Mouse (Mus musculus): ENCODE measurements around the gene Ctsw.

The Ctsw gene

DNA sequence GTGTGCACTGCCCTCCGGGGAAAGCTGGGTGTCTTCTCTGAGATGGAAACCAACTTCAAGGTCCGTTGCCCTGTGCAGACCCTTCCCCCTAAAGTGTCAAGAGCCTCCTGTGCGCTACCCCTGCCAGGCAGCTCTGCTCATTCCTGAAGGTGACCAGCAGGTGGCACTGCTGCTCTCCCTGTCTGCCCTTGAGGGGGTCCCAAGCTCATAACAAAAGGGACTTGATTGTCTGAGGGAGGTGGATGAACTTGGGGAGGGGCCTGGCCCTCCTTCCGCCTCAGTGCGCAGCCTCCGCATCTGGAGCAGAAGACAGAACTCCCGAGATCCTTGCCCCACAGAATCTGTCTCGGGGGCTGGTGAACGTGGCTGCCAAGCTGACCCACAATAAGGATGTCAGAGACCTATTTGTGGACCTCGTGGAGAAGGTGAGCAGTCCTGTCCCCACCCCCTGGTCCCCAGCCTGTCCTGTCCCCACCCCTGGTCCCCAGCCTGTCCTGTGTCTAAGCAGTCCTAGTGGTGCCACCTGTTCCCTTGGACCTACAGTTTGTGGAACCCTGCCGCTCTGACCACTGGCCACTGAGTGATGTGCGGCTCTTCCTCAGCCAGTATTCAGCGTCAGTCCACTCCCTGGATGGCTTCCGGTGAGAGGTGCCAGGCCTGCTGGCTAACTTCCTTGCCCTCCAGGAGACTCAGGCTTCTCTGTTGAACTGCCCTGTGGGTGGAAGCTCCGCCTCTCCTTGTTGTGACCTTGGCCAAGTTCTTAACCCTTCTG lies 4.3 kb downstream of the Ctsw start:
- peak; percentile 92 for DNase-seq (ENCODE audit: low read depth, low spot score)

DNA sequence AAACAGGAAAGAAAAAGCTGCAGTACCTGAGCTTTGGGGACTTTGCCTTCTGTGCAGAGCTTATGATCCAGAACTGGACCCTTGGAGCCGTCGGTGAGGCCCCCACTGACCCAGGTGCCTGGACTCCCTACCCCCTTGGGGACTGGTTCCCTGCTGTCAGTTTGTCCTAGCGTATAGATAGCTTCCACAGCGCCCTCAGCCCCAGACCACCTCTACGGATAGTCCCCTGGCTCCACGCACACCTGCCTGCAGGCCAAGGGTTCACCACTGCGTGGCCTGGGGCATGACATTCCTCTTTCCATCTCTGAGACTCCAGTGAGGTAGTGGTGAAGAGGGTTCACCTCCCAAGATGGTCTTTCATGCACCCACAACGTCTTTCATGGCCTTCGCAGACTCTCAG lies 5.1 kb downstream of the Ctsw start:
- no peak for DNase-seq (ENCODE audit: low read depth, low spot score)

DNA sequence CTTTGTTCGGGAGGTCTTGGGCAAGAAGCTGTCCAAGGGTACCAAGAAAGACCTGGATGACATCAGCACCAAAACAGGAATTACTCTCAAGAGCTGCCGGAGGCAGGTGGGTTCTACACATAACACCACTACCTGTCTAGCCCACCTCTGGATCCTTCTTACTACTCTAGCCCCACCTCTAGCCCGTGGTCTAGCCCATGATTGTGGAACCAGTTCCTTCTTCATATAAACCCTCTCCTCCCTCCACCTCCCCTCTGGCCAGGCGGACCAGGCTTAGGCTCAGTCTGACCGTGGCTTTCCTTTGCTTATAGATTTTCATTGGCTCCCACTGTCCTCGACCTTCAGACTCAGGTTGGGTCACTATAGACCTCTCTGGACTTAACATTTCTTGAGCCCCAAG lies 6.9 kb downstream of the Ctsw start:
- no peak for DNase-seq (ENCODE audit: low read depth, low spot score)

DNA sequence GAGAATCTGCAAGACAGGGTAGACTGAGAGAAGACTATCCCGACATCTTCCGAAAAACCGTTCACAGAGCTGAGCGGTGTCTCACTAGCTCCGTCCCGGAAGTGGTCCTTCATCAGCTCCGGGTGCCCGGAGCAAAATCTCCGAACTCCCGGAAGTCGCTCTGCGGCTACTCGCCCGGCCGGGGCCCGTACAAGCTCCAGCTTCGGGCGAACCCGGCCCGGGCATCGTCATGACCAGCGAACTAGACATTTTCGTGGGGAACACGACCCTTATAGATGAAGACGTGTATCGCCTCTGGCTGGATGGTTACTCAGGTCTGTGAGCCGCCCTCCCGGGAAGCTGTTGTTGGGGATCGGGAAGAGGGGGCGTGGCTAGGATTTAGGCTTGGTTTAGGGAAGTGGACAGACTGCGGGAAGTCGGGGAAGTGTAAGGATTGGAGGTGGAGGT lies 7.8 kb downstream of the Ctsw start, which contains the start of gene Fibp:
Gene Fibp, plus strand, starts transcription at position 151 of the 447 bp plus-strand sequence.
- peak; percentile 91 for DNase-seq (ENCODE audit: low read depth, low spot score)

DNA sequence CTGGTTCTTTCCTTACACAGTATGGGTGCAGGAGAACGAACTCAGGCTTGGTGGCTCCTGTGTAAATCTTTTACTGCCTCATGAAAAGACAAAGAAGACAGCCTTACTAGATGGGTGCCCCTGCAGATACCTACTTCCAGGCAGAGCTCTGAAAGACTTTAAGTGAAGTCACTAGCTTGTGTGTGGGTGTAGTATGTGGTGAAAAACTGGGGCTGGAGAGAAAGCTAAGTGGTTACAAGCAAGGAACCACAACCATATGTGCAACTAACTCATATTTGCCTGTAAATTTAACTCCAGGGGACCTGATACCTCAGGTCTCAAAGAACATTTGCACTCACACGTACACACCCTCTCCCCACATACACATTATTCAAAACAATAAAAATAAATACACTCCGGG lies 8.4 kb downstream of the Ctsw start:
- no peak for DNase-seq (ENCODE audit: low read depth, low spot score)

DNA sequence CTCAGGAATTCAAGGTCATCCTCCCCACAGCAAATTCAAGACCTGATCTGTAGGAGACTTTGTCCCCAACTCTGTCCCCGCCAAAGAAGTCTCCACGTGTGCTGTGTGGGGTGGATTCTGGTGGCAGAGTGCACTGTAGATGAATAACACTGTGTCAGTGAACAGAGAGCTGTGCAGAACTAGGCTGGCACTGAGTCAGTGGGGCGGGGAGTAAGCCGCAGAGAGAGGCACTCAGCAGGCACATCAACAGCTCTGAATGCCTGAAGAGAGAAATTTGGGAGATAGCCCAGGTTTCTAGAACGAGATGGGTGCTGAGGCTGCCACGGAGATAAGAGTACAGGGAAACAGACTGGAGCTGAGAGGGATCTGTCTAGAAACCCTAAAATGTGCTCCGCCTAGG lies 9.3 kb downstream of the Ctsw start:
- no peak for DNase-seq (ENCODE audit: low read depth, low spot score)

DNA sequence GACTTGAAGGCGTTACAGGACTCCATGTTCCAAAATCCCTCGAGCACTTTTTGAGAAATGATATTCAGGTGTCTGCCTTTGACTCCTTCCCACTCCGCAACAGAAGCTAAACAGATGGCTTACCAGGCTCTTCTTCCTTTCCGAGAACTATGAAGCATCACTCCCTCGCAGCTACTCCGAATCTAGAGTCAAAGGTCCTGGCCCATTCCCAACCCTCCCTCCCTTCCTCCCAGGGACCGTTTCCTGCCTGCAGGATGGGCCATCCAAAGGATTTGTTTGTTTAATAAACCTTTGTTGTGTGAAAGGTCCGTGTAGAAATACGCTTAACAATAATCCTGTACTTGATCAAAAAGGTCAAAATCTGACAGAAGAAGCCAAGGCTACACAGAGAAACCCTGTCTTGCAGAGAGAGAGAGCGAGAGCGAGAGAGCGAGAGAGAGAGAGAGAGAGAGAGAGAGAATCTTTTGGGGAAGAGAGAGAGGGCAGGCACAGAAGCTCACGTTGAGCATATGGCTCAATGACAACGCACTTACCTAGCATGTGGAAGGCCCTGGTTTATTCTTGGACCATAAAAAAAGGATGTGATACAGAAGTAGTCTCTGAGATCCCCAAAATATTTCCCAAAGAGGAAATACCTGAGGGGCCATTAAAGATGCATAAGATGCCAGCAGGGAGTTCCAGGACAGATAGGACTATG lies 10.4 kb downstream of the Ctsw start, which contains the start of gene Ccdc85b:
Gene Ccdc85b, minus strand, starts transcription at position 149 of the 697 bp plus-strand sequence.
- no peak for DNase-seq (ENCODE audit: low read depth, low spot score)

DNA sequence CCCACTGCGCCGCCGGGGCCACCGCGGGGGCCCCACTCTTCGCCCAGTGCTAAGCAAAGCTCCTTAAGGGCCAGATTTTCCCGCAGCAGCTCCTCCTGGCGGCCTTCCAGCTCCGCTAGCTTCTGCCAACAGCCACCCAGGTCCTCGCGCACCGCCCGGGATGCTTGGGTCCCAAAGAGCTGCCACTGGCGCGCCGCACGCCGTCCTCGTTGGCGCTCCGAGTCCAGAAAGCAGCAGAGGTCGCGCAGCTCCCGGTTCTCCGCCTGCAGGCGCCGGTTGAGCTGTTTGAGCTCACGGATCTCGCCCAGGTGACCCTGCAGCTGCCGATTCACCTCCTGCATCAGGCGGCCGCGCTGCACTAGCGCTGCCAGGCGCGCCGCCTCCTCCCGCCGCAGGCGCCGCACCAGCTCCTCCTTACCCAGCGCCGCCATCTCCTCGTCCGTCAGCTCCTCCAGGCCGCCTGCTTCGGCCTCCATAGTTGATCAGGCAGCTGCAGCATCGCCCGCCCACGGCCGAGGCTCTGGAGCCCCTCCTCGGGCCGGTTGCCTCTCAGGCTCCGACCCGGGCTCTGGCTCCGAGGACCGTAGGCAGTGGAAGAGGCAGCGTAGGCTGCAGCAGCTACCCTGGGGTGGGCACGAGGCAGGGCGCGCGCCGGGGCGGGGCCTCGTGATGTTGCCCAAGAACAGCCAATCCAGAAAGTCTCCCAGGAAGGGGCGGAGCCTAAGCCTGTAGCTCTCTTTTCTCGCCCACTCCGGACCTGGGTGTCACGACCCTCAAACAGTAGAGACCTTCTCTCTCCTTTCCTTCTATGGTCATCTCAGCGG lies 11.2 kb downstream of the Ctsw start:
- peak; percentile 96 for DNase-seq (ENCODE audit: low read depth, low spot score)

DNA sequence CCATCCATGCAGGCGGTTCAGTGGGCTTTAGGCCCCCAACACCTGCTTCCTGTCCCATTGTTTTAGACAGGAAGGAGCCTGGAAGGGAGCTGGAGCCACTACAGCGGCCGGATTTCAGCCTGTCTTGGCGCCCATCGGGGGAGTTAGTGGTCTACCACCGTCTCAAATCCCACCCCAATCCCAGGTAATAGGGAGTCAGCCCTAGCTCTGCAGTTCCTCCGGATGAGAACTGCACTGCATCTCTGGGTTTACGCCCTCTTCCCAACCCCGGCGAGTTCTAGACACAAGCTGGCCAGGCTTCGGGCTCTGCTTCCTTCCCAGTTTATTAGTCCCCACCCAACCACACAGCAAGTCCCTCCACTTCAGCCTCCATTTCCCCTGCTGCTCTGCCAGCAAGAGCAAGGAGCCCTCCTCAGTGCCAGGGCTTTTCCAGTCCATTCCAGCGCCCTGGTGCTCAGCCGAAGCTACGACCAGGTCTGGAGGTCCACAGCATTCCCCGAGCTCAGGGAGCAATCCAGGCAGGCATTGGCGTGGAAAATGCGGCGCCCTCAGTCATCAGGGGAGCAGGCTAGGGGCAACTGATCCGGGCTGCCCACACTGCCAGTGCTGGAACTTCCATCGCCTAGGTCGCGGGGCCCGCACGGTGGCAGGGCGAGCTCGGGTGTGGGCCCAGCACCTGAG lies 11.9 kb downstream of the Ctsw start:
- DNase-seq (ENCODE audit: low read depth, low spot score): peak; percentile 43

DNA sequence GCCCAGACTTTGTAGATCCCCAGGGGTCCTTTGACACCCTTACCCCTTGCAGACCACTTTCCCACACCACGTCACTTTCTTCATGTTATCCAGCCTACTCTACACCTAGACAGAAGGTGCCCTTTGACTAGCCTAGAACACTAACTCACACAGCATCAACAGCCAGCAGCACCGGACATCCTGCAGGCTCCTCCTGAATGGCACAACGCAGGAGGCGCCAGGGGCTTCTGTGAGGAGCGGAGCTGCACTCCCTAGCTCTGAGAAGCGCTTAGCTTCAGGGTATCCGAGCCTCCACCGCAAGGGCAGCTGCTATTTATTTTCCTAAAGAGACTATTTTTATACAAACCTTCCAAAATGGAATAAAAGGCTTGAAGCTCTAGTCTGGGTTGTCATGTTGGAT lies 12.7 kb downstream of the Ctsw start:
- no peak for DNase-seq (ENCODE audit: low read depth, low spot score)

DNA sequence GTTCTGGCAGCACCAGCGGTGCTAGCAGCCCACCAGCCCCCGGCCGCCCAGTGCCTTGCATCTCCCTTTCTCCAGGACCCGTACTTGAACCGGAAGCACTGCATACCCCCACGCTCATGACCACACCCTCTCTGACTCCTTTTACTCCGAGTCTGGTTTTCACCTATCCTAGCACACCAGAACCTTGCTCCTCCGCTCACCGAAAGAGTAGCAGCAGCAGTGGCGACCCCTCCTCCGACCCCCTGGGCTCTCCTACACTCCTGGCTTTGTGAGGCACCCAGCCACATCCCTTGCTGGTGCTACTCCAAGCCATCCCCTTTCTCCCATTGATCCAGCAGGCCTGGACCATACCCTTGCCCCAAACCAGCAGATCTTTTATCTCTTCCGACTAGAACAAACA lies 13.3 kb downstream of the Ctsw start:
- peak; percentile 27 for DNase-seq (ENCODE audit: low read depth, low spot score)

DNA sequence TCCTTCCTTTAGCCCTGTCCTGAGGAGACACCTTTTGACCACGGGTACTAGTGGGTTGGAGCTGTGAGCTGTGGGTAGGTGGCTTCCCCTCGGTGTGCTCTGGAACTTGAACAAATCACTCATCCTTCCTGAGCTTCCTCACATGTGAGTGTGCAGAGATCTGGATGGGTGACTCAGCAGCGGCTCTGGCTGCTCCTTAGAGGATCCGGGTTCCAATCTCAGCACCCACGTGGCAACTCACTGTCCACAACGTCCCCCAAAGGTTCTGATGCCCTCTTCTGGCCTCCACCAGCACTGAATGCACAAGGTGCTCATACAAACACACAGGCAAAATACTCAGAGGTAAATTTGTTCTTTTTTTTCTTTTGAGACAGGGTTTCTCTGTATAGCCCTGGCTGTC lies 16.5 kb downstream of the Ctsw start:
- no peak for DNase-seq (ENCODE audit: low read depth, low spot score)

DNA sequence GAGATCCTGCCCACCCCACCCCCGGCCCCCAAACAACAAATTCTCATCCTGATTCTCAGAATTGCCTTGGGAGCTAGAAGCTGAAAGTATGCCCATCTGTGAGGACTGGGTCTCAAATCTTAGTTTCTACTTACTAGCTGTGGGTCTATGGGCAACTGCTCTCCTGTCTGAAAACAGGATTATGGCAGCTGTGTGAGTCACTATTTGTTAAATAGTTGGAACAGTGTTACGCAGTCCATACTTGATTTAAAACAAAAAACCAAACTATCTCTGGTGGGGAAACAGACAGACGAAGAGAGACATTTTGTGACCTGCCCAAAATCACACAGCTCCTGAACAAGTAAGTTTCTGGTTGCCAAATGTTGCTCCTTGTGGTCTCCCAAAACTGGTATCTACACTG lies 18.6 kb downstream of the Ctsw start:
- no peak for DNase-seq (ENCODE audit: low read depth, low spot score)

DNA sequence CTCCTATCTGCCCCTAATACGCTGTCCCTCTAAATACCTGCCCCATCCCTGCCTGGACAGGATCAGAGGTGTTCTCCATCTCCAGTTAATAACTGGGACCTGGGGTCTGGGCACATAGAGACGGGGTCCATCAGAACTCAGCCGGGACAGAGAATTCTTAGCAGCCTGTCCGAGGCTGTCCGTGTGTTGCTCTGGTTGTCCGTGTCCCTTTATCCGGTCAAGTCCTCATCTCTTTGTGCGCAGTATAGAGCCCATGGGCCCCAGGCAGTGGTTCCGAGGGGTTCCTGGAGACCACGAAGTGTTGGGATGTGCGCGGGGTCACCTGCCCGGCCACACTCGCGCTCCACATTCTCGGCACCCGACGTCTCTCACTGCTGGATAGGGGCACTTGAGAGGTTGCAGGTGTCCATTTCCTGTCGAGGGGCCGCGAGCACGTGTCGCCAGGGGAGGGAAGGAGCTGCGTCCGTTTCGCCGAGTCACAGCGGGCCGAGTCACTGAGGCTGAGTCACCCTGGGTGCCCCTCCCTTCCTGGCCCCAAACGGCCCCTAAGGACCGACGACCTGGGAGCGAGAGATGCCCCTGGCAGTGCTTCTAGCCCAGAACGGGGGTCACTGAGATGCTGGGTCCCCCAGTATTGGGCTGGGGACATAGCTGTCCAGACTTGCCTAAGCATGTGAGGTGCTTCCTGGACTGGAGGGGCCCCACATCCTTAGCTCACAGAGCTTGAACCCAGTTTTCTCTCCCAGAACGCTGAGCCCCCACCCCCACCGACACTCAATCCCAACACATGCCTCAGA lies 19.8 kb downstream of the Ctsw start:
- no peak for DNase-seq (ENCODE audit: low read depth, low spot score)

DNA sequence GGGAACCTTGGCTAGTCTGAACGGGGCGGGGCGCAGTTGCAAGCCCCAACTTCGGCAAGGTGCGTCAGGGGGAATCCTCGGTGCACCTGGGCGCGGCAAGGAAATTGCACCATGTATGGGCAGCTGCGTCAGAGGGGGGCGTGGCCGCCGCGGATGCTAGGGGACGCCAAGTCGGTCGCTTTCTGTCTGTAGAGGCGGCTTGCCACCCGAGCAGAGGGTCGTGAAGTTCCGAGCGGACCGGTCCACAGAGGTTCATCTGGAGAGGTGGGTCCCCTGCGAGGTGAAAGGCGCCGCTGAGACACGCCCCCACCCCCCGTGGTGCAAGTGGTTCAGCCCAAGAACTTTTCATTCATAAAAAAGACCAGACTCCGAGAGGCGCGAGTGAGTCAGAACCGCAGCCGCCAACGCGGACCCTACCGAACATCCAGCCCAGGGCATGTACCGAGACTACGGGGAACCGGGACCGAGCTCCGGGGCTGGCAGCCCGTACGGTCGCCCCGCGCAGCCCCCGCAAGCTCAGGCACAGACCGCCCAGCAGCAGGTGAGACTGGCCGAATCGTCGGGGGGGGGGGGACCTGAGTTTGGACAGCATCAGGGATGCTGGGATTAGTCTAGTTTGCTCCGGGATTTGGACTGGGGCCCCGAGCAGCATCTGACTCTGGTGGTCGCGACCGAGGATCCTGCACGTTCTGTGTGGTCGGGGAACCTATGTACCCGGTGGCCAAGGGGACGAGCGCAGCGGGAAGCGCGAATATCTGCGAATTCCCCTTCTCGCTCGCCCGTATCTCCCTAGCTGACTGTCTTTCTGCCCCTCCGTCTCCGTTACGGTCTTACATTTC lies 20.6 kb downstream of the Ctsw start, which contains the start of gene Fosl1:
Gene Fosl1, plus strand, starts transcription at position 33 of the 839 bp plus-strand sequence.
- DNase-seq (ENCODE audit: low read depth, low spot score): peak; percentile 86

DNA sequence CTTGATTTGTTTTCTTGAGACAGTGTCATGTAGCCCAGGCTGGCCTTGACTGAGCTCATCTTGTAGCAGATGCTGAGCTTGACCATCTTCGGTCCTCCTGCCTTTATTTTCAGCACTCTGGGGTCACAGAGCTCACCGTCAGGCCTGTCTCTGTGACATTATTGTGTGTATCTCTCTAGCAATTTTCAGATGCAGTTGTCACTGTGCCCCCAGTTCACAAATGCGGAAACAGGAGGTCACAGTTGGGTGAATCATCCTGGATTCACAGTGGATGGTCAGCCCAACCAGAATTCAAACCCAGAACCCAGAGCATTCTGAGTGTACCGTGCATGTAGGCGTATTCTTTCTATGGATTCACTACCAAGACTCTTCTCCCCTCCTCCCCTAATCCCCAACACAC lies 22.6 kb downstream of the Ctsw start:
- DNase-seq (ENCODE audit: low read depth, low spot score): no peak

DNA sequence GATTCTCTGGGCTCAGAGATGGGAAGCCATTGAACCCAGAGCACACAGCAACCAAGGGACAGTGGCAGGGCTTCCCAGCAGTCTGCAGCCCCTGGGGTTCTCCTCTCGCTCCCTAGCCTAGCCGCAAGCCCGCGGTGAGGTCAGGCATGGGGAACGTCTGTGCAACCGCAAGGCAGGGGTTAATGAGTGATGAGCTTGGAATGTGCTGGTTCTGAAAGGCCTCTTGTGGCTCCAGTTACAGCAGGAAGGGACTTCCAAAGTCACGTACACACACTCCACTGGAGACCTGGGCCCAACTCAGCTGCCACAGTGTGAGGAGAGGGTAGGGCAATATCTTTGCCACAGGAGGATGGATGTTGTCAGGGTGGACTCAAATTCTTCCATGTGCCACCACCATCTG lies 23.4 kb downstream of the Ctsw start:
- DNase-seq (ENCODE audit: low read depth, low spot score): no peak

DNA sequence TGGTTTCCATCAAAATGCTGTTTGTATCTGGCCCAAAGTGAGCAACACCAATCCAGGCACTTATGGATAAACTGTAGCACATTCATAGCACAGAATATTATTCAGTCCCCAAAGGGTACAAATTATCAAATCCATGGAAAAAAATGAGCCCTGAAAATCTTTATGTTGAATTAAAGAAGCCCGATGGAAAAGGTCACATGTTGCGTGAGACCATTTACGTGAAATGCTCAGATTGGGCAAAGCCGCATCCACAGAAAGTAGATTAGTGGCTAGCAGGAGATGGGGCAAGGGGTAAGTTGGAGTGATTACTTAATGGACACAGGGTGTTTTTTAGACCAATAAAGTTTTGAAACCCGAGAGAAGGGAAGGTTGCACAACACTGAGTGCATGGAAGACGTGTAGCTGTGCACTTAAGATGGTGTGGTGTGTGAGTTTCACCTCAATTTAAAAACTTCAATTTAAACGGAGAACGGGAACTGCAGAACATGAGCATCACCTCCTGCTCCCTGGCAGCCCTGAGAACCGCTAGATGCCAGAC lies 23.9 kb downstream of the Ctsw start:
- DNase-seq (ENCODE audit: low read depth, low spot score): no peak

DNA sequence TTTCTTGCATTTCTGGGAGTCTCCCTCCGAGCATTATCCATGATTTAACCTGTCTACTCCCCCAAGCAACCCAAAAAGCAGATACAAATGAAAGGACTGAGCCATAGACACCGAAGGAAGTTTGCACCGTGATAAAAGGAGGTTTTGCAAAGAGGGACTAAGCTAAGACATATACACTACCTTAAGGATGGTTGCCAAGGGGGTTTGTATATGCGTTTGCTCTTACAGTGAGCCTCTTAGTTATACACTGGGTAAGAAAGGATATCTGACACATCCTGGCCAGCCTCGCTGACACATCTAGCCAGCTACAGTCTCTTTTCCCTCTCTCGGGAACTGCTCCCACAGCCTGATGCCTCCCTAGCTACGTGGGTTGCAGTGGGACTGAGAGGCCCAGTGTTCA lies 34.4 kb downstream of the Ctsw start:
- no peak for DNase-seq (ENCODE audit: low read depth, low spot score)

Measured in R1 (cell line).